ENCODE assay signal across 10 mouse cellular contexts in the genomic region with DNA sequence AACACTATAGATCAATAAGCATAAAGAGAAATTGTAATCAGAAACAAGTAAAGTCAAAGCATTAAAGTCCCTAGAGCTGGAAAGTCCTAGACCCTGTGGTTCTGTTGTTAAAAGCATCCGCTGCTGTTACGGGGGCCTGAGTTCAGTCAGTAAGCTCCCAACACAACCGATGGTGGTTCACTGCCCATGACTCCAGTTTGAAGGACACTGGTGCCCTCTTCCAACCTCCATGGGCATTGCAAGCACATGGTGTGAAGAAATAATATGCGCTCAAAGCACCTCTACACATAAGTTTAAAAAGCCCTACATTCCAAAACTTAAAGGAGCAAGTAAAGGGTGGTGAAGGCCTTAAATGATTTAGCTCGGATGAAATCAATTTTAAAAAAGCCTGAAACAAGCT. TPM values are rescaled to one million over a fixed set of nuclear protein-coding genes. Genes with fewer than 3 reads are reported as not detected.
DNase-seq lines count a peak whose midpoint lies in the region; ATAC-seq lines count a peak whose summit lies in the region.
"Had no signal": no experiment of that assay in that cellular context is flagged by ENCODE, and none has a peak within 500 bp of the region (broad histone marks: within the 10 kb centered on the region; RNA-seq: fewer than 3 reads in every experiment).

No protein-coding gene starts in this region.

- no peaks in the 10 kb centered on the region for H3K4me1 ChIP-seq in kidney, embryonic 14.5 days (ENCODE audit: control insufficient read depth, insufficient read depth, low read length)
- H3K4me1 ChIP-seq in heart, embryonic 12.5 days (replicated peaks), result no peaks in the 10 kb centered on the region
- H3K4me1 ChIP-seq: limb, embryonic 13.5 days had no signal

- 88% methylated on average over 5 of the region's 5 CpGs for WGBS in kidney, embryonic 14.5 days
- WGBS in heart, embryonic 12.5 days, result 87% methylated on average over 5 of the region's 5 CpGs

- ATAC-seq in kidney, embryonic 14.5 days (ENCODE audit: low FRiP score, low TSS enrichment), result no peak
- no peak for ATAC-seq in heart, embryonic 12.5 days (ENCODE audit: insufficient number of reproducible peaks, low FRiP score)

- H3K27ac ChIP-seq in kidney, embryonic 14.5 days (ENCODE audit: low read depth, low read length), result no peak overlapping the region
- H3K27ac ChIP-seq in heart, embryonic 12.5 days (ENCODE audit: poor library complexity, severe bottlenecking), result no peak overlapping the region
- H3K27ac ChIP-seq: limb, embryonic 13.5 days had no signal

- no peaks in the 10 kb centered on the region for H3K27me3 ChIP-seq in kidney, embryonic 14.5 days (ENCODE audit: control insufficient read depth, insufficient read depth, low read length)
- no peaks in the 10 kb centered on the region for H3K27me3 ChIP-seq in heart, embryonic 12.5 days (replicated peaks)
- H3K27me3 ChIP-seq: limb, embryonic 13.5 days had no signal

- H3K36me3 ChIP-seq in kidney, embryonic 14.5 days (ENCODE audit: control insufficient read depth, insufficient read depth, low read length), result peaks cover 54% of the 10 kb centered on the region
- H3K36me3 ChIP-seq in heart, embryonic 12.5 days, result peaks cover 31% of the 10 kb centered on the region

- H3K4me2 ChIP-seq in kidney, embryonic 14.5 days (replicated peaks; ENCODE audit: low read depth, low read length), result no peak overlapping the region
- H3K4me2 ChIP-seq in heart, embryonic 12.5 days, result no peak overlapping the region
- H3K4me2 ChIP-seq: limb, embryonic 13.5 days had no signal

- no peak overlapping the region for H3K9ac ChIP-seq in kidney, embryonic 14.5 days (ENCODE audit: low read depth, low read length)
- H3K9ac ChIP-seq in heart, embryonic 12.5 days, result no peak overlapping the region
- H3K9ac ChIP-seq: limb, embryonic 13.5 days had no signal

- H3K9me3 ChIP-seq in kidney, embryonic 14.5 days (ENCODE audit: control insufficient read depth, low read length), result no peaks in the 10 kb centered on the region
- H3K9me3 ChIP-seq in heart, embryonic 12.5 days (replicated peaks), result no peaks in the 10 kb centered on the region
- H3K9me3 ChIP-seq: limb, embryonic 13.5 days had no signal

- no peak overlapping the region for H3K4me3 ChIP-seq in kidney, embryonic 14.5 days (ENCODE audit: low read length)
- no peak overlapping the region for H3K4me3 ChIP-seq in heart, embryonic 12.5 days
- H3K4me3 ChIP-seq: limb, embryonic 13.5 days had no signal

- intact Hi-C loops in gastrocnemius, postnatal 14 days (cut with DNase I; ENCODE audit: low total_unique reads), result no loop called here

- DNase-seq in kidney, adult 11 months, result peak; percentile 20
- peak; percentile 64 for DNase-seq in CD4-positive, CD25-positive, alpha-beta regulatory T cell, adult 2 months (ENCODE audit: low read depth, low spot score)
- peak; percentile 28 for DNase-seq in ZHBTc4 (ENCODE audit: low read depth, low spot score)
- peak; percentile 61 for DNase-seq in lung, postnatal 36 days
- no peak for DNase-seq in gastrocnemius, postnatal 14 days
- no peak for DNase-seq in gastrocnemius, postnatal 4 days (ENCODE audit: low spot score in 2 of 2)
- DNase-seq: heart, postnatal 14 days had no signal

RNA-seq across cellular contexts. Expression of a gene that starts 24.6 kb away (rescaled TPM):
- 37.2 and 47.2 TPM in 2 replicates for polyA plus RNA-seq in kidney, embryonic 14.5 days (2014; fragmentation: Nextera tagmentation; extraction: Ambion mirVana)
- polyA plus RNA-seq in heart, embryonic 12.5 days (2016; fragmentation: Nextera tagmentation; extraction: Ambion mirVana), result 26.6 and 28.0 TPM in 2 replicates
- 10 to 100 TPM; 24.6 to 28.2 TPM for total RNA-seq in gastrocnemius, postnatal 14 days (2021)
- 10 to 100 TPM; 51.6 to 66.3 TPM for total RNA-seq in gastrocnemius, postnatal 4 days (2021)

RNA-seq across cellular contexts. Expression of a gene that starts 33.8 kb away (rescaled TPM):
- polyA plus RNA-seq in kidney, embryonic 14.5 days (2014; fragmentation: Nextera tagmentation; extraction: Ambion mirVana), result 8.7 and 13.5 TPM in 2 replicates
- 16.4 and 16.7 TPM in 2 replicates for polyA plus RNA-seq in heart, embryonic 12.5 days (2016; fragmentation: Nextera tagmentation; extraction: Ambion mirVana)
- total RNA-seq in gastrocnemius, postnatal 14 days (2021), result 10 to 100 TPM; 20.4 to 21.9 TPM
- total RNA-seq in gastrocnemius, postnatal 4 days (2021), result 10 to 100 TPM; 45.3 to 48.2 TPM

Comparison
In these comparisons a context has a peak if more than half of its experiments do, and no peak if none do; other contexts are left out.
1. DNase-seq: peak in kidney, adult 11 months (single experiment), CD4-positive, CD25-positive, alpha-beta regulatory T cell, adult 2 months (single experiment), ZHBTc4 (single experiment) and lung, postnatal 36 days (single experiment); none in gastrocnemius, postnatal 14 days (single experiment) and gastrocnemius, postnatal 4 days (0 of 2).